Mouse (Mus musculus): ENCODE data around the gene Chpt1. TPM values are rescaled to one million over a fixed set of nuclear protein-coding genes. Genes with fewer than 3 reads are reported as not detected.

Chpt1 gene
- polyA plus RNA-seq, 1 experiment: 73.3 TPM

DNA sequence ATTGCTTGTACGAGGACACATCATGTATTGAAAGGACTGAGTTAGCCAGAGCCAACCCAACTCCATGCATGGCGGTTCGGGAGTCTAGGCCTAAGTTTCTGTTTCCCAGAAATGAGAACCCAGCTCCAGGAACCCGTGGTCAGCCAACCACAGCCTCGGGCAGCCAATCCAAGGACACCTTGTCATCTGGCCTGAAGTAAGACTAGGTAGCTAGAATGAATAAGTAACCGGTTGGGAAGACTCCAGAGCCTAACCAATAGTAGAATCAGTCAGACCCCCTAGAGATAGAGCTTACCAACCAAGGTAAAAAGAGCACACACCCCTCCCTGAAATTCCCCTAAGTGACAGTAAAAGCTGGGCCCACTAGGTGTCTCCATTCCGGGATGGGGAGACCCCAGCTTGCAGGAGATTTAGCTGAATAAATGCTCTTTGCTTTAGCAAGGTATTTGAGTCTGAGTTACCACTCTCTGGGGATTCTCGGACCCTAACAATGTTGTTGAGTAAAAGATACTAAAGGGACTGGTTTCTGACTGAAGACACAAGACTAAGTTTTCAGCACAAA, 9.8 kb upstream of the Chpt1 start:
- no peak overlapping the region for H3K4me3 ChIP-seq (replicated peaks; ENCODE audit: extremely low read depth, low read depth, low read length)
- 67% methylated on average over 8 of the region's 8 CpGs for WGBS
- no peak for DNase-seq
- TF ChIP-seq CTCF (IDR thresholded peaks at IDR 0.05; ENCODE audit: insufficient read depth, low read length) (no peak), POLR2A (IDR thresholded peaks at IDR 0.05; ENCODE audit: borderline replicate concordance, extremely low read depth, low read depth, low read length) (no peak)
- H3K4me1 ChIP-seq (ENCODE audit: control insufficient read depth, insufficient read depth, low read length): no peaks in the 10 kb centered on the region

- 67% methylated on average over 9 of the region's 9 CpGs for WGBS
- H3K4me1 ChIP-seq (ENCODE audit: control insufficient read depth, insufficient read depth, low read length): no peaks in the 10 kb centered on the region
- no peak for DNase-seq
- no peak overlapping the region for H3K4me3 ChIP-seq (replicated peaks; ENCODE audit: extremely low read depth, low read depth, low read length)
- TF ChIP-seq POLR2A (IDR thresholded peaks at IDR 0.05; ENCODE audit: borderline replicate concordance, extremely low read depth, low read depth, low read length) (no peak), CTCF (IDR thresholded peaks at IDR 0.05; ENCODE audit: insufficient read depth, low read length) (no peak)
Observed at GRCm38 (mm10) chr10:88511355-88511754, 7.5 kb upstream of the Chpt1 start.

GRCm38 (mm10) chr10:88510503-88511271, 6.8 kb upstream of the Chpt1 start:
- Histone ChIP-seq H3K4me3 (replicated peaks; ENCODE audit: extremely low read depth, low read depth, low read length) (no peak overlapping the region), H3K4me1 (ENCODE audit: control insufficient read depth, insufficient read depth, low read length) (no peaks in the 10 kb centered on the region)
- TF ChIP-seq CTCF (IDR thresholded peaks at IDR 0.05; ENCODE audit: insufficient read depth, low read length) (no peak), POLR2A (IDR thresholded peaks at IDR 0.05; ENCODE audit: borderline replicate concordance, extremely low read depth, low read depth, low read length) (no peak)
- DNase-seq: peak; percentile 27
- WGBS: 46% methylated on average over 12 of the region's 12 CpGs

DNA sequence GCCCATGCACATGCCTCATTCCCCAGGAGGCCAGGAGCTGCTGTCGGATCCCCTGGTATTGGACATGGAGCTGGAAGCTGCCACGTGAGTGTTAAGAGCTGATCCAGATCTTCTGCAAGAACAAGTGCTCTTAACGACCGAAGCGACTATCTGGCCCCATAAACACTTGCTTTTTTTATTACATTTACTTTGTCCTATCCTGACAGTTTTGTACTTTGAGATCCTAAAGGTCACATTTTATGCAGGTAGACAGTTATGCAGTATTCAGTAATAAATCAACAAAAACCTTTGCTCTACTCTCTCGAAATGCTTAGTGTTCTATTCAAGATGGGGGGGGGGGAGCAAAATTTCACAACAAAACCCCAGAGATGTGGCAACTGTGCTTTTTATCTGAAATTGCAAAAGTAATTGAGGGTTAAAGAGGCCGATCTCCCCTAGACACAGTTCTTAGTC, 3.8 kb upstream of the Chpt1 start:
- DNase-seq: no peak
- Histone ChIP-seq H3K4me1 (ENCODE audit: control insufficient read depth, insufficient read depth, low read length) (peaks cover 5% of the 10 kb centered on the region), H3K4me3 (replicated peaks; ENCODE audit: extremely low read depth, low read depth, low read length) (no peak overlapping the region)
- WGBS: 65% methylated on average over 7 of the region's 7 CpGs
- TF ChIP-seq POLR2A (IDR thresholded peaks at IDR 0.05; ENCODE audit: borderline replicate concordance, extremely low read depth, low read depth, low read length) (no peak), CTCF (IDR thresholded peaks at IDR 0.05; ENCODE audit: insufficient read depth, low read length) (no peak)

DNA sequence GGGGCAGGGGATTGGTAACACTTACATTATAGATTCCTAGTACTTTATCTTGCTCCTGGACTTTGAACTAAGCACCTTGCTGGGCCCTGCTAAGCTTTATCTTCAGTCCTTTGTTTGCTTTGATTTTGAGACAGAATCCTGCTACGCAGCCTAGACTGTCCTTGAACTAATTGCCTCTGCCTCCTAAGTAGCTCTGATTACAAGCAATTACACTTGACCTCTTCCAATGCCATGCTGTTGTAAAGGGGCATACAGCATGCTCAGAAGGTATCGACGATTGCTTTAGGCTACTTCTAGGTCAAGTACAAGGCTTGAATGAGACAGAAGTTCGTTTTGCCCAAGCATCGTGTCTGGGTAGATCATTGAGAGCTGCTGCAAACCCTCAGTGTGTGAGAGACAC, 1.4 kb upstream of the Chpt1 start:
- WGBS: 58% methylated on average over 5 of the region's 5 CpGs
- DNase-seq: no peak

DNA sequence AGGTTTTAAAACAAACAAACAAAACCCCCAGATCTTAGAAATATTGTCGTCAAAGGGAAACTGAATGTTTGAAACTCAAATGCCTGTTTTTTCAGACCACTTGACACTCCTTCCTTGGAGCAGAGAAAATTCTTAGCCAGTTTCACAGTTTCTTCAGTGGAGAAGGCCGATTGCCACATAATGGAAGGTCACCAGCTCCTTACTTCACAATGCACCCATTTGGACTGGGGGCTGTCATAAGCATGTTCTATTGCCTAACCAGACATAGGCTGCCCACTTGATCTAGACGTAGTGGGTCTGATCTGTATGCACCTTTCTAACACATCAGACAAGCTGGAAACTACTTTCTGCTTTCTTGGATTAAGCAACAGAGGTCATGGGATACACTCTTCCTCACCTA, 608 bp upstream of the Chpt1 start:
- peaks cover 7% of the 10 kb centered on the region for H3K4me1 ChIP-seq (ENCODE audit: control insufficient read depth, insufficient read depth, low read length)
- WGBS: 49% methylated on average over 3 of the region's 3 CpGs
- DNase-seq: no peak
- TF ChIP-seq POLR2A (IDR thresholded peaks at IDR 0.05; ENCODE audit: borderline replicate concordance, extremely low read depth, low read depth, low read length) (no peak), CTCF (IDR thresholded peaks at IDR 0.05; ENCODE audit: insufficient read depth, low read length) (no peak)
- no peak overlapping the region for H3K4me3 ChIP-seq (replicated peaks; ENCODE audit: extremely low read depth, low read depth, low read length)

More for the DNA sequence above, 1.4 kb upstream of the Chpt1 start:
- no peak overlapping the region for H3K4me3 ChIP-seq (replicated peaks; ENCODE audit: extremely low read depth, low read depth, low read length)
- peaks cover 7% of the 10 kb centered on the region for H3K4me1 ChIP-seq (ENCODE audit: control insufficient read depth, insufficient read depth, low read length)
- no peak for TF ChIP-seq POLR2A (IDR thresholded peaks at IDR 0.05; ENCODE audit: borderline replicate concordance, extremely low read depth, low read depth, low read length)
- no peak for TF ChIP-seq CTCF (IDR thresholded peaks at IDR 0.05; ENCODE audit: insufficient read depth, low read length)

DNA sequence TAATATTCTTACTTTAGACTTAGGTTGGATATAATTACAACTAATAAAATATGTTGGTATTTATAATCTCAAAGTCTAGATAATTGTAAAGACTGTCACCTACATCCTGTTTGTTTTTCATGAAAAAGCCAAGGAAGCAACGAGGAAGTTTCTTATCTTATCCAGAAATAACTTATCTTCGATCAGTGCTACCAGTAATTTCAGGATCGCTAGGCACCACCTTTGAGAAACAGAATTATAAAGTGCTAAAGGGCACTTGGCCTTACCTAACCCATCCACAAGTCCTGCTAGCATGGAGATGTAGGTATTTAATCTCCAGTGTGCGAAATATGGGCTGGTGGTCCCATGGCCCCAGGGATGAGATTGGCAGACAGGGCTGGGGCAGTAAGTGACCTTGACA, 954 bp downstream of the Chpt1 start:
- no peak for DNase-seq
- TF ChIP-seq CTCF (IDR thresholded peaks at IDR 0.05; ENCODE audit: insufficient read depth, low read length) (no peak), POLR2A (IDR thresholded peaks at IDR 0.05; ENCODE audit: borderline replicate concordance, extremely low read depth, low read depth, low read length) (no peak)
- 21% methylated on average over 4 of the region's 4 CpGs for WGBS
- peak overlapping the region; percentile 97 for H3K4me3 ChIP-seq (replicated peaks; ENCODE audit: extremely low read depth, low read depth, low read length)
- peaks cover 7% of the 10 kb centered on the region for H3K4me1 ChIP-seq (ENCODE audit: control insufficient read depth, insufficient read depth, low read length)

GRCm38 (mm10) chr10:88501886-88502765, 1.7 kb downstream of the Chpt1 start:
- WGBS: 55% methylated on average over 13 of the region's 13 CpGs
- peak; percentile 30 for DNase-seq
- Histone ChIP-seq H3K4me1 (ENCODE audit: control insufficient read depth, insufficient read depth, low read length) (peaks cover 7% of the 10 kb centered on the region), H3K4me3 (replicated peaks; ENCODE audit: extremely low read depth, low read depth, low read length) (peak overlapping the region; percentile 97)
- TF ChIP-seq CTCF (IDR thresholded peaks at IDR 0.05; ENCODE audit: insufficient read depth, low read length) (no peak), POLR2A (IDR thresholded peaks at IDR 0.05; ENCODE audit: borderline replicate concordance, extremely low read depth, low read depth, low read length) (no peak)

GRCm38 (mm10) chr10:88501370-88501769, 2.5 kb downstream of the Chpt1 start:
- DNase-seq: no peak
- no peak overlapping the region for H3K4me3 ChIP-seq (replicated peaks; ENCODE audit: extremely low read depth, low read depth, low read length)
- H3K4me1 ChIP-seq (ENCODE audit: control insufficient read depth, insufficient read depth, low read length): peaks cover 7% of the 10 kb centered on the region
- TF ChIP-seq CTCF (IDR thresholded peaks at IDR 0.05; ENCODE audit: insufficient read depth, low read length) (no peak), POLR2A (IDR thresholded peaks at IDR 0.05; ENCODE audit: borderline replicate concordance, extremely low read depth, low read depth, low read length) (no peak)
- 47% methylated on average over 10 of the region's 10 CpGs for WGBS
